Mouse (Mus musculus) bone marrow macrophage, adult 2 months (primary cell): ENCODE measurements around the gene Iars. TPM values are rescaled to one million over a fixed set of nuclear protein-coding genes. Genes with fewer than 3 reads are reported as not detected.
"Not testable (repeated sequence)": the region's sequence is repeated elsewhere in the genome, so short reads cannot be mapped to it uniquely, and the experiment has no call there.

Experiments used
- H3K27ac ChIP-seq: 2 replicates; pipeline ENCODE4 v1.5.1; 2012; ENCODE audit warnings: low read depth, low read length; ENCODE audit not compliant: insufficient read depth
- H3K4me1 ChIP-seq: 2 replicates; pipeline ENCODE4 v1.6.1; 2012; ENCODE audit warnings: low read length; ENCODE audit not compliant: control insufficient read depth, insufficient read depth
- H3K4me3 ChIP-seq: 2 replicates; pipeline ENCODE4 v1.5.1; 2012; ENCODE audit warnings: mild to moderate bottlenecking, low read length, moderate library complexity; ENCODE audit not compliant: insufficient read depth
- CTCF ChIP-seq: IDR thresholded peaks from 2 replicates; pipeline ENCODE4 v1.5.1; 2012; ENCODE audit warnings: low read depth, mild to moderate bottlenecking, low read length, moderate library complexity
- POLR2A ChIP-seq: IDR thresholded peaks from 2 replicates; pipeline ENCODE4 v1.6.1; 2012; ENCODE audit warnings: mild to moderate bottlenecking, low read depth, low read length, borderline replicate concordance
- polyA plus RNA-seq: library from polyadenylated mRNA; stranded (reverse); fragments of >200 nt; gene quantifications from 2 replicates; pipeline ENCODE4 v1.2.4, GENCODE M21; 2012; ENCODE audit not compliant: missing spikeins, insufficient read depth, insufficient read length

The Iars gene
- polyA plus RNA-seq, 1 experiment: 33.2 TPM

GRCm38 (mm10) chr13:49769111-49769510 is 87.2 kb downstream of the Iars start:
- H3K4me3 ChIP-seq: no peak overlapping the region
- TF ChIP-seq CTCF: no peak
- TF ChIP-seq POLR2A: no peak
- no peak overlapping the region for H3K27ac ChIP-seq
- no peaks in the 10 kb centered on the region for H3K4me1 ChIP-seq

DNA sequence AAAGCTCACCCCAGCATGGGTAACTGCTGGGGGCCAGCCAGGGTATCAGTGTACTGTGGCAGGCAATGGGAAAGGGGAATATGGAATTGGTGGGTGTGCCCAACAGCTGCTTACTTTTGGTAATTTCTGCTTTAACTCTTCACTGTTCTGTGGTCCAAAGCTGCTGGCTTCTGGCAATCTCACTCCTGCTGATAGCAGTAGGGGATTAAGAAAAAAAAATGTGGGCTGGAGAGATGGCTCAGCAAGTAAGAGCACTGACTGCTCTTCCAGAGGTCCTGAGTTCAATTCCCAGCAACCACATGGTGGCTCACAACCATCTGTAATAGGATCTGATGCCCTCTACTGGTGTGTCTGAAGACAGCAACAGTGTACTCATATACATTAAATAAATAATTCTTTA is 89.6 kb downstream of the Iars start:
- H3K4me3 ChIP-seq, H3K27ac ChIP-seq, H3K4me1 ChIP-seq: not testable (repeated sequence)

Other genes starting within 250 kb of the Iars start
- 1.2 and 1.8 TPM in 2 replicates for gene Tes3-ps, start 188.8 kb upstream of the Iars start, polyA plus RNA-seq
- gene Ecm2, start 177.3 kb upstream of the Iars start, polyA plus RNA-seq: not detected in 2 replicates
- not detected in 2 replicates for gene Aspn, start 137.7 kb upstream of the Iars start, polyA plus RNA-seq
- not detected in 2 replicates for gene Omd, start 99.6 kb upstream of the Iars start, polyA plus RNA-seq
- not detected in 2 replicates for gene Ogn, start 74.1 kb upstream of the Iars start, polyA plus RNA-seq
- 6.9 and 8.3 TPM in 2 replicates for gene Cenpp, start 29.3 kb upstream of the Iars start, polyA plus RNA-seq
- 8.7 and 13.0 TPM in 2 replicates for gene Nol8, start 29.0 kb upstream of the Iars start, polyA plus RNA-seq
- gene Gm30302, start 116.9 kb downstream of the Iars start, polyA plus RNA-seq: not detected in 2 replicates